Mouse (Mus musculus) left cerebral cortex, postnatal 25 days (tissue): ENCODE results near the gene Map4k4. TPM values are rescaled to one million over a fixed set of nuclear protein-coding genes. Genes with fewer than 3 reads are reported as not detected.

Experiments used
- DNase-seq, 2 experiments: peaks; one replicate each; pipeline ENCODE4 v3.0.0; 2022; ENCODE audit warnings: low spot score in 2 of 2, mixed read lengths in 1 of 2
- intact Hi-C: fragments of 180-260 bp; cut with DNase I; formaldehyde crosslinking; loops from one replicate; pipeline ENCODE4 v1.15.1; 2025
- total RNA-seq, 2 experiments: library from RNA; stranded (reverse); gene quantifications; 2 replicates each; pipeline ENCODE4 v1.2.3; 2021

Gene Map4k4
- total RNA-seq, 2 experiments from 2014 or later: 115 to 131 TPM

GRCm38 (mm10) chr1:39931055-39931454 lies 30.3 kb downstream of the Map4k4 start:
- intact Hi-C loops: no loop called here

GRCm38 (mm10) chr1:39932216-39932739 lies 31.6 kb downstream of the Map4k4 start:
- DNase-seq: no peak
- intact Hi-C loops: no loop called here

More at GRCm38 (mm10) chr1:39931055-39931454, 30.3 kb downstream of the Map4k4 start:
- DNase-seq: no peak

- intact Hi-C loops: no loop called here
- DNase-seq: no peak
Measured at GRCm38 (mm10) chr1:39932922-39933321, 32.2 kb downstream of the Map4k4 start.

- intact Hi-C loops: loop anchor here (5.0 kb wide), 2 partner anchors 173 to 248 kb away; no protein-coding TSS in a partner anchor
- DNase-seq: no peak
Measured at GRCm38 (mm10) chr1:39934954-39935353, 34.2 kb downstream of the Map4k4 start.

- intact Hi-C loops: loop anchor here (2.0 to 5.0 kb wide), 3 partner anchors 35 to 248 kb away; partner anchors contain the start of gene Map4k4
- no peak for DNase-seq
Measured at GRCm38 (mm10) chr1:39935616-39936015, 34.9 kb downstream of the Map4k4 start.

- intact Hi-C loops: loop anchor here (2.0 to 5.0 kb wide), 3 partner anchors 36 to 249 kb away; partner anchors contain the start of gene Map4k4
- DNase-seq: peak; percentile 85 to 86
Measured at GRCm38 (mm10) chr1:39936332-39936802, 35.7 kb downstream of the Map4k4 start.

- peak in 1 of 2 experiments; percentile 78 for DNase-seq
Measured at GRCm38 (mm10) chr1:39936934-39937333, 36.2 kb downstream of the Map4k4 start.

GRCm38 (mm10) chr1:39937609-39938008 lies 36.9 kb downstream of the Map4k4 start:
- intact Hi-C loops: loop anchor here (2.0 to 5.0 kb wide), 3 partner anchors 37 to 250 kb away; partner anchors contain the start of gene Map4k4
- DNase-seq: no peak

More at GRCm38 (mm10) chr1:39936934-39937333, 36.2 kb downstream of the Map4k4 start:
- intact Hi-C loops: loop anchor here (2.0 to 5.0 kb wide), 3 partner anchors 36 to 250 kb away; partner anchors contain the start of gene Map4k4

GRCm38 (mm10) chr1:39939401-39939800 lies 38.7 kb downstream of the Map4k4 start:
- intact Hi-C loops: loop anchor here (5.0 kb wide), 2 partner anchors 177 to 252 kb away; no protein-coding TSS in a partner anchor
- DNase-seq: no peak

GRCm38 (mm10) chr1:39940342-39940741 lies 39.6 kb downstream of the Map4k4 start:
- DNase-seq: no peak
- intact Hi-C loops: no loop called here

GRCm38 (mm10) chr1:39941237-39942179 lies 40.8 kb downstream of the Map4k4 start:
- DNase-seq: no peak
- intact Hi-C loops: loop anchor here (2.0 kb wide), 1 partner anchor 35 kb away; no protein-coding TSS in a partner anchor

- DNase-seq: peak; percentile 81 to 94
- intact Hi-C loops: loop anchor here (2.0 kb wide), 1 partner anchor 34 kb away; no protein-coding TSS in a partner anchor
Measured at GRCm38 (mm10) chr1:39942935-39943334, 42.2 kb downstream of the Map4k4 start.

- intact Hi-C loops: no loop called here
- DNase-seq: no peak
Measured at GRCm38 (mm10) chr1:39944306-39944971, 43.7 kb downstream of the Map4k4 start.

- no peak for DNase-seq
- intact Hi-C loops: no loop called here
Measured at GRCm38 (mm10) chr1:39944972-39945323, 44.2 kb downstream of the Map4k4 start.

GRCm38 (mm10) chr1:39946391-39946790 lies 45.7 kb downstream of the Map4k4 start:
- intact Hi-C loops: no loop called here
- DNase-seq: peak in 1 of 2 experiments; percentile 60

- DNase-seq: no peak
- intact Hi-C loops: no loop called here
Measured at GRCm38 (mm10) chr1:39947179-39947578, 46.5 kb downstream of the Map4k4 start.

GRCm38 (mm10) chr1:39947701-39948359 lies 47.1 kb downstream of the Map4k4 start:
- intact Hi-C loops: no loop called here
- peak in 1 of 2 experiments; percentile 69 for DNase-seq

GRCm38 (mm10) chr1:39949205-39949604 lies 48.5 kb downstream of the Map4k4 start:
- intact Hi-C loops: no loop called here
- DNase-seq: no peak
